Mouse (Mus musculus) CH12.LX (cell line): ENCODE data around the gene Vangl2.

Experiments used
- EP300 ChIP-seq: IDR thresholded peaks from 2 replicates; pipeline ENCODE4 v1.6.1; 2011; ENCODE audit warnings: low read length, improper control_type of control experiment
- ETS1 ChIP-seq: conservative IDR thresholded peaks from 2 replicates; pipeline ENCODE4 v1.6.1; 2012; ENCODE audit warnings: low read depth, mild to moderate bottlenecking, inconsistent platforms, low read length, improper control_type of control experiment, moderate library complexity

DNA sequence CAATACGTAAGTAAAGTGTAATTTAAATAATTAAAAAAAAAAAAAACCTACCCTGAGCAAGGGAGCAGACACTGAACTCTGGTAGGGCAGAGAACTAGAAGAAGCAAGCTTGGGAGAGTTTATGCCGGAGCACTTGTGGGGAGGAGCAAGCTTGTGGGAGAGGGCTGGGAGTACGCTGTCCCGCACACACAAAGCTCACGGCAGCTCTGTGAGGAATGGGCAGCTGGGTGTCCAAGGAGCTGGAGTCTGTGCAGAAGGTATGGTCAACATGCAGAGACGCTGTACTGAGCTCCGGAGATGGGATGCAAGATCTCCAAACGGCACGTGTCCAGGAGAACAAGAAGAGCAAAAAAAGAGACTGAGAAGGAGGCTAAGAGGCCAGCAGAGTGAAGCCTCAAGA lies 13.5 kb downstream of the Vangl2 start:
- TF ChIP-seq ETS1, result no peak
- TF ChIP-seq EP300, result no peak
